Mouse (Mus musculus) adrenal gland, adult 18-20 months (tissue): ENCODE results near the gene Irf2bp1. TPM values are rescaled to one million over a fixed set of nuclear protein-coding genes. Genes with fewer than 3 reads are reported as not detected.

Experiments
- DNase-seq, 2 experiments: peaks; one replicate each; pipeline ENCODE4 v3.0.0; 2021 to 2022; ENCODE audit warnings: low spot score in 2 of 2
- total RNA-seq, 2 experiments: library from RNA; stranded (reverse); gene quantifications; 1 replicate in 1 of 2; 2 replicates in 1 of 2; pipeline ENCODE4 v1.2.3; 2021

Irf2bp1 gene
- total RNA-seq, 2 experiments from 2014 or later: 42.9 to 47.0 TPM

- peak; percentile 89 to 92 for DNase-seq
Measured at GRCm38 (mm10) chr7:19024096-19024506, 20.3 kb downstream of the Irf2bp1 start, which contains the start of gene Sympk. Sympk (plus strand) TSS chr7:19024377.

- DNase-seq: peak in 1 of 2 experiments; percentile 43
Measured at GRCm38 (mm10) chr7:19024581-19025255, 20.9 kb downstream of the Irf2bp1 start.

- no peak for DNase-seq
Measured at GRCm38 (mm10) chr7:19028067-19028466, 24.2 kb downstream of the Irf2bp1 start.

GRCm38 (mm10) chr7:19029084-19029653, 25.3 kb downstream of the Irf2bp1 start:
- DNase-seq: peak in 1 of 2 experiments; percentile 53

- no peak for DNase-seq
Measured at GRCm38 (mm10) chr7:19031641-19032040, 27.8 kb downstream of the Irf2bp1 start.

- no peak for DNase-seq
Measured at GRCm38 (mm10) chr7:19044616-19045015, 40.8 kb downstream of the Irf2bp1 start.

- peak; percentile 37 to 43 for DNase-seq
Measured at GRCm38 (mm10) chr7:19046286-19047069, 42.6 kb downstream of the Irf2bp1 start.

GRCm38 (mm10) chr7:19048006-19048527, 44.2 kb downstream of the Irf2bp1 start:
- no peak for DNase-seq

GRCm38 (mm10) chr7:19049252-19049651, 45.4 kb downstream of the Irf2bp1 start:
- no peak for DNase-seq

- DNase-seq: no peak
Measured at GRCm38 (mm10) chr7:19050172-19050571, 46.3 kb downstream of the Irf2bp1 start.

- DNase-seq: no peak
Measured at GRCm38 (mm10) chr7:19051161-19051560, 47.3 kb downstream of the Irf2bp1 start.

- no peak for DNase-seq
Measured at GRCm38 (mm10) chr7:19052345-19053135, 48.7 kb downstream of the Irf2bp1 start.

GRCm38 (mm10) chr7:19053136-19053532, 49.3 kb downstream of the Irf2bp1 start:
- DNase-seq: no peak

GRCm38 (mm10) chr7:19054047-19054776, 50.4 kb downstream of the Irf2bp1 start, which contains the start of gene Rsph6a:
Rsph6a (plus strand) TSS chr7:19054690.
- no peak for DNase-seq

GRCm38 (mm10) chr7:19054777-19055076, 50.9 kb downstream of the Irf2bp1 start:
- DNase-seq: no peak

- no peak for DNase-seq
Measured at GRCm38 (mm10) chr7:19055108-19055507, 51.3 kb downstream of the Irf2bp1 start.
